Mouse (Mus musculus) forebrain, postnatal 0 days (tissue): ENCODE results near the gene Zmynd8. TPM values are rescaled to one million over a fixed set of nuclear protein-coding genes. Genes with fewer than 3 reads are reported as not detected.

Source experiments
- ATAC-seq: fragments of 200-750 bp; cut with Nextera tagmentation; 2 replicates; pipeline ENCODE4 v1.8.0; 2017; ENCODE audit warnings: mild to moderate bottlenecking, moderate library complexity
- DNase-seq: peaks from one replicate; pipeline ENCODE4 v3.0.0-alpha.2; 2015
- H3K27ac ChIP-seq: fragments of 300-500 bp; sonication (generic); 2 replicates; pipeline ENCODE4 v1.5.1; 2014; ENCODE audit warnings: low read depth, mild to moderate bottlenecking, antibody characterized with exemption, low read length, moderate library complexity, mixed read lengths
- H3K27me3 ChIP-seq: fragments of 300-500 bp; sonication (generic); 2 replicates; pipeline ENCODE4 v1.6.1; 2014; ENCODE audit warnings: mild to moderate bottlenecking, low read length, mixed read lengths; ENCODE audit not compliant: insufficient read depth
- H3K36me3 ChIP-seq: fragments of 300-500 bp; sonication (generic); 2 replicates; pipeline ENCODE4 v1.6.1; 2014; ENCODE audit warnings: mild to moderate bottlenecking, moderate library complexity; ENCODE audit not compliant: insufficient read depth
- H3K4me1 ChIP-seq: fragments of 300-500 bp; sonication (generic); 2 replicates; pipeline ENCODE4 v1.6.1; 2014; ENCODE audit warnings: antibody characterized with exemption; ENCODE audit not compliant: insufficient read depth
- H3K4me2 ChIP-seq: fragments of 300-500 bp; sonication (generic); 2 replicates; pipeline ENCODE4 v1.6.1; 2014; ENCODE audit warnings: low read depth, mild to moderate bottlenecking, moderate library complexity
- H3K4me3 ChIP-seq: fragments of 300-500 bp; sonication (generic); 2 replicates; pipeline ENCODE4 v1.5.1; 2014; ENCODE audit warnings: low read depth, low read length, mixed read lengths
- H3K9ac ChIP-seq: fragments of 300-500 bp; sonication (generic); 2 replicates; pipeline ENCODE4 v1.6.1; 2014; ENCODE audit warnings: mild to moderate bottlenecking
- H3K9me3 ChIP-seq: fragments of 300-500 bp; sonication (generic); 2 replicates; pipeline ENCODE4 v1.6.1; 2016; ENCODE audit warnings: low read length
- CTCF ChIP-seq: sonication (generic); IDR thresholded peaks from 2 replicates; pipeline ENCODE4 v1.5.1; 2016; ENCODE audit warnings: antibody characterized with exemption, control low read depth, low read depth
- WGBS: fragments of 180-500 bp; shearing (Covaris S2); extraction: QIAGEN DNeasy Blood & Tissue Kit; methylation state at CpG from one replicate; pipeline ENCODE4 v1.1.7; 2014; 5-methylcytosine and 5-hydroxymethylcytosine counted together
- polyA plus RNA-seq: library from polyadenylated mRNA; unstranded; fragments of >200 nt; fragmentation: Nextera tagmentation; extraction: Ambion mirVana; gene quantifications from 2 replicates; pipeline ENCODE4 v1.2.1, GENCODE M21; 2015
- total RNA-seq: library from RNA; depleted of rRNA; stranded (reverse); fragments of >200 nt; gene quantifications from 2 replicates; pipeline ENCODE4 v1.2.3, GENCODE M21; 2014; rRNA removed

Zmynd8 gene
- total RNA-seq, result 51.4 and 63.5 TPM in 2 replicates
- polyA plus RNA-seq, result 37.7 and 45.7 TPM in 2 replicates

DNA sequence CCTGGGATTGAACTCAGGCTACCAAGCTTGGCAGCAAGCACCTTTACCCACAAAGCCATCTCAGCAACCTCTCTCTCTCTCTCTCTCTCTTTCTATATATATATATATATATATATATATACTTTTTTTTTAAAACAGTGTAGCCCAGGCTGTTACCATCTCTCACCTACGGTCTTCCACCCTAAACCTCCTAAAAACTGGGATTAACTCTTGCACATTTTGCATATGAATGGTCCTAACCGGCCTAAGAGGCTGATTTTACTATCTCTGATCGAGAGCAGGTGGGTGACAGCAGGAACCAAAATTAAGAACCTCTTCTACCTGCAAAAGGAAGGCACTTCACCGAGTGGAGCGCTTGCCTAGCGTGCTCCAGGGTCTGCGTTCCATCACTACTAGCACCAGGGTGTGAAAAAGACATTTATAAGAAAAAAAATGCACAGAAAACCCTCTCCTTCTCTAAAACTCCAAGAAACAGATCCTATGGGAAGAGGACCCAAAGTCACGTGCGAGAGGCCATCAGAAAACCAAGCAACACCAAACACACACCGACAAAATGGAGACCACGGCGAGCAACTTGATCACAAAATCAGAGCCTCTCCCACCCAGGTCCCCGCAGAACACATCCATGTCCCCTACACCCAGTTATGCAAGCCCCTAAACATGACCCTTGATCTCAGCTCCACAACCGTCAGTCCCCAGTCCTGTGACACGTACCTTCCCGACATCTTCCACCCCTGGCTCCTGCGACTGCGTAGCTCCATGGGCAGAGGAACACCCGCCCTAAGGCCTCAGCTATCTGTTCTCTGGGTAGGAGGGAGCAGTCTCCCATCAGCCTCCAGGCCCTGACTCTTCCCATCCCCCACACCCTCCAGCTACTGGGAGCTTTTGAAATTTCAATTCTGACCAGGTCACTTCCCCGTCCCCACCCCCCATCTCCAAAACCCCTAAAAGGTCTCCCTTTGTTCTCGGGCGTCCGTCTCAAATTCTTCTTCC lies at the start of gene Zmynd8:
Gene Zmynd8 (minus strand): TSS at position 815 of the 993 bp plus-strand sequence.
- Histone ChIP-seq H3K27me3 (no peaks in the 10 kb centered on the region), H3K4me2 (no peak within 1 kb of the TSS), H3K4me3 (no peak within 1 kb of the TSS), H3K4me1 (no peaks in the 10 kb centered on the region), H3K36me3 (no peaks in the 10 kb centered on the region), H3K9ac (no peak within 1 kb of the TSS), H3K9me3 (no peaks in the 10 kb centered on the region), H3K27ac (no peak within 1 kb of the TSS)
- ATAC-seq (no peak), DNase-seq (no peak)
- no peak for TF ChIP-seq CTCF
- WGBS, result 57% methylated on average over 23 of the region's 23 CpGs

DNA sequence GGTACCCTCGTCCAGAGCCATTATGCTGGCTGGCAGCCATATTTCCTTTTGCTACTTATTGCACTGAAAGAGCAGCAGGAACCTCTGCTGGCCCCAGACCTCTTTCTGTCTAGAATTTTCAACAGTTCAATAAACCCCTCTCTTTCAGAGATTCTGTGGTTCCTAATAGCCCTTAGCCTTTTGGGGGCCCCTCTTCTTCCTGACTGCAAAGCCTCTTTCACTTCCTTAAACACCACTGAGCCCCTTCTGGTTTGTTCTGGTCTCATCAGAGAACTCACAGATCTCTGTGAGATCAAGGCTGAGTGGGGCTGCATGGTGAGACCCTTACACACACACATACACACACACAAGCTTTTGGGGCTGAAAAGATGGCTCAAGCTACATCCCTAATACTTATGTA lies 49.2 kb upstream of the Zmynd8 start:
- Histone ChIP-seq H3K9ac (no peak overlapping the region), H3K4me1 (no peaks in the 10 kb centered on the region), H3K27me3 (no peaks in the 10 kb centered on the region), H3K36me3 (no peaks in the 10 kb centered on the region), H3K4me3 (no peak overlapping the region), H3K9me3 (no peaks in the 10 kb centered on the region), H3K27ac (no peak overlapping the region), H3K4me2 (no peak overlapping the region)
- WGBS, result 25% methylated on average over 1 of the region's 1 CpGs
- DNase-seq, result no peak
- TF ChIP-seq CTCF, result no peak
- ATAC-seq, result no peak

DNA sequence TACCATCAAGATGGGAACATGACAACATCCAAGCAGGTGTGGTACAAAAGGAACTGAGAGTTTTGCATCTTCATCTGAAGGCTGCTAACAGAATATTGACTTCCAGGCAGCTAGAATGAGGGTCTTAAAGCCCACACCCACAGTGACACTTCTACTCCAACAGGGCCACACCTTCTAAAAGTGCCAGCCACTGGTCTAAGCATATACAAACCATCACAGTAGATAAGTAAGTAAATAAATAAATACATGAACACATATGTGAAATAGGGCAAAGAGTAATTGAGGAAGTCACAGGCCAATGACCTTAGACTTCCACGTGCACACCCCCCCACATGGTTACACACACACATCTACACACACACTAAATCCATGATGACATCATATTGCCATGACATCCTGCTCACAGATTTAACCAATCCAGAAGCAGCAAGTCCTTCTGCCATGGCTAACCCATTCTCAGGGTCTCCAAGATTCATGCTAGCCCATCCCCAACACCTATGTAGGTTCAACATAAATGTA lies 47.3 kb upstream of the Zmynd8 start:
- no peak for ATAC-seq

GRCm38 (mm10) chr2:165944576-165945351 lies 45.9 kb upstream of the Zmynd8 start:
- ATAC-seq, result no peak
- Histone ChIP-seq H3K36me3 (no peaks in the 10 kb centered on the region), H3K9me3 (no peaks in the 10 kb centered on the region), H3K4me1 (no peaks in the 10 kb centered on the region), H3K9ac (no peak overlapping the region), H3K27me3 (no peaks in the 10 kb centered on the region), H3K27ac (no peak overlapping the region), H3K4me3 (no peak overlapping the region), H3K4me2 (no peak overlapping the region)
- WGBS, result 72% methylated on average over 11 of the region's 11 CpGs
- DNase-seq, result no peak
- no peak for TF ChIP-seq CTCF

More for the DNA sequence above, 47.3 kb upstream of the Zmynd8 start:
- no peak for TF ChIP-seq CTCF
- no peak for DNase-seq
- H3K4me3 ChIP-seq, result no peak overlapping the region
- 78% methylated on average over 1 of the region's 1 CpGs for WGBS
- H3K27me3 ChIP-seq, result no peaks in the 10 kb centered on the region
- no peak overlapping the region for H3K27ac ChIP-seq
- no peak overlapping the region for H3K4me2 ChIP-seq
- H3K9ac ChIP-seq, result no peak overlapping the region
- H3K36me3 ChIP-seq, result no peaks in the 10 kb centered on the region
- H3K9me3 ChIP-seq, result no peaks in the 10 kb centered on the region
- no peaks in the 10 kb centered on the region for H3K4me1 ChIP-seq

- DNase-seq (no peak), ATAC-seq (no peak)
- no peak overlapping the region for H3K9ac ChIP-seq
- no peaks in the 10 kb centered on the region for H3K36me3 ChIP-seq
- WGBS, result 95% methylated on average over 2 of the region's 2 CpGs
- TF ChIP-seq CTCF, result no peak
- H3K4me2 ChIP-seq, result no peak overlapping the region
- H3K4me1 ChIP-seq, result no peaks in the 10 kb centered on the region
- H3K9me3 ChIP-seq, result no peaks in the 10 kb centered on the region
- no peaks in the 10 kb centered on the region for H3K27me3 ChIP-seq
- H3K27ac ChIP-seq, result no peak overlapping the region
- H3K4me3 ChIP-seq, result no peak overlapping the region
These were observed 44.3 kb upstream of the Zmynd8 start for GRCm38 (mm10) chr2:165943113-165943512.

DNA sequence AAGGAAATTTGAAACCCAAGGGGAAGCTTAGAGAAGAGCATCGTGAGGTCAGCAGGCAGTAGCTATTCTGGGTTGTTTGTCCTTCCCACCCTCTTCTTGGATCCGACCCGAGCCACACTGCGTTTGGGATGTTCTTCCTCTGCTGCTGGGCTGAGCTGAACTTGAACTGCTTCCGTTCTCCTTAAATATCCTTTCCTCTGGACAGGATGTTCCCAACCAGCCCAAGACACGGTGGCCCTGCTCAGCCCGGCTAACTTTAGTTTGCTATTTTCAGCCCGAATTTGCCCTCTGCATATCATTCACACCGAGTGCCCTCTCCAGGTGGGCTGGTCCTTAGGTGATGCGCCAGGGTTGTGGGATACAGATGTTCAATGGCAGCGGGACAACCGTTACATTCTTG lies 37.3 kb upstream of the Zmynd8 start:
- 77% methylated on average over 12 of the region's 12 CpGs for WGBS
- no peak for TF ChIP-seq CTCF
- Histone ChIP-seq H3K36me3 (no peaks in the 10 kb centered on the region), H3K9me3 (no peaks in the 10 kb centered on the region), H3K4me3 (no peak overlapping the region), H3K9ac (no peak overlapping the region), H3K4me2 (no peak overlapping the region), H3K4me1 (no peaks in the 10 kb centered on the region), H3K27me3 (no peaks in the 10 kb centered on the region), H3K27ac (no peak overlapping the region)
- DNase-seq, result no peak
- ATAC-seq, result no peak

- H3K27me3 ChIP-seq, result no peaks in the 10 kb centered on the region
- H3K36me3 ChIP-seq, result no peaks in the 10 kb centered on the region
- no peaks in the 10 kb centered on the region for H3K9me3 ChIP-seq
- ATAC-seq (no peak), DNase-seq (no peak)
- no peak overlapping the region for H3K27ac ChIP-seq
- no peak overlapping the region for H3K9ac ChIP-seq
- H3K4me3 ChIP-seq, result no peak overlapping the region
- TF ChIP-seq CTCF, result no peak
- no peaks in the 10 kb centered on the region for H3K4me1 ChIP-seq
- WGBS, result 95% methylated on average over 16 of the region's 16 CpGs
- H3K4me2 ChIP-seq, result no peak overlapping the region
These were observed 28.9 kb upstream of the Zmynd8 start for GRCm38 (mm10) chr2:165927705-165928104.
